Mouse (Mus musculus): ENCODE data around the gene B430306N03Rik.
A peak's percentile ranks its signal among the peaks of the same experiment; 100 is the strongest.
"Not testable (repeated sequence)": the region's sequence is repeated elsewhere in the genome, so short reads cannot be mapped to it uniquely, and the experiment has no call there.

B430306N03Rik gene

GRCm38 (mm10) chr17:48315905-48316579 is at the start of gene B430306N03Rik:
Gene B430306N03Rik, plus strand, starts transcription at chr17:48316141.
- DNase-seq (ENCODE audit: low spot score in 2 of 2): not testable (repeated sequence)

- DNase-seq (ENCODE audit: low spot score in 2 of 2): no peak
Measured at GRCm38 (mm10) chr17:48266610-48267304, 49.2 kb upstream of the B430306N03Rik start.

- DNase-seq (ENCODE audit: low spot score in 2 of 2): no peak
Measured at GRCm38 (mm10) chr17:48267591-48267990, 48.4 kb upstream of the B430306N03Rik start.

- DNase-seq (ENCODE audit: low spot score in 2 of 2): no peak
Measured at GRCm38 (mm10) chr17:48268276-48268675, 47.7 kb upstream of the B430306N03Rik start.

- no peak for DNase-seq (ENCODE audit: low spot score in 2 of 2)
Measured at GRCm38 (mm10) chr17:48269833-48270232, 46.1 kb upstream of the B430306N03Rik start.

- DNase-seq (ENCODE audit: low spot score in 2 of 2): no peak
Measured at GRCm38 (mm10) chr17:48272158-48272557, 43.8 kb upstream of the B430306N03Rik start.

- no peak for DNase-seq (ENCODE audit: low spot score in 2 of 2)
Measured at GRCm38 (mm10) chr17:48272598-48272997, 43.3 kb upstream of the B430306N03Rik start.

GRCm38 (mm10) chr17:48274098-48274497 is 41.8 kb upstream of the B430306N03Rik start:
- DNase-seq (ENCODE audit: low spot score in 2 of 2): no peak

GRCm38 (mm10) chr17:48274885-48275284 is 41.1 kb upstream of the B430306N03Rik start:
- peak; percentile 60 to 65 for DNase-seq (ENCODE audit: low spot score in 2 of 2)

GRCm38 (mm10) chr17:48275736-48276135 is 40.2 kb upstream of the B430306N03Rik start:
- DNase-seq (ENCODE audit: low spot score in 2 of 2): no peak

GRCm38 (mm10) chr17:48278381-48278780 is 37.6 kb upstream of the B430306N03Rik start:
- no peak for DNase-seq (ENCODE audit: low spot score in 2 of 2)

GRCm38 (mm10) chr17:48279002-48279401 is 36.9 kb upstream of the B430306N03Rik start:
- DNase-seq (ENCODE audit: low spot score in 2 of 2): no peak

GRCm38 (mm10) chr17:48280943-48281738 is 34.8 kb upstream of the B430306N03Rik start:
- no peak for DNase-seq (ENCODE audit: low spot score in 2 of 2)

- no peak for DNase-seq (ENCODE audit: low spot score in 2 of 2)
Measured at GRCm38 (mm10) chr17:48281739-48282085, 34.2 kb upstream of the B430306N03Rik start.

- DNase-seq (ENCODE audit: low spot score in 2 of 2): no peak
Measured at GRCm38 (mm10) chr17:48286765-48287164, 29.2 kb upstream of the B430306N03Rik start.

- DNase-seq (ENCODE audit: low spot score in 2 of 2): no peak
Measured at GRCm38 (mm10) chr17:48287276-48287675, 28.7 kb upstream of the B430306N03Rik start.

- no peak for DNase-seq (ENCODE audit: low spot score in 2 of 2)
Measured at GRCm38 (mm10) chr17:48293500-48294194, 22.3 kb upstream of the B430306N03Rik start.

GRCm38 (mm10) chr17:48299203-48299602 is 16.7 kb upstream of the B430306N03Rik start, which contains the start of gene Treml2:
Gene Treml2, plus strand, starts transcription at chr17:48299498.
- DNase-seq (ENCODE audit: low spot score in 2 of 2): no peak

GRCm38 (mm10) chr17:48299756-48300155 is 16.2 kb upstream of the B430306N03Rik start:
- DNase-seq (ENCODE audit: low spot score in 2 of 2): no peak

GRCm38 (mm10) chr17:48300199-48300598 is 15.7 kb upstream of the B430306N03Rik start:
- no peak for DNase-seq (ENCODE audit: low spot score in 2 of 2)

- DNase-seq (ENCODE audit: low spot score in 2 of 2): no peak
Measured at GRCm38 (mm10) chr17:48300861-48301260, 15.1 kb upstream of the B430306N03Rik start.

- no peak for DNase-seq (ENCODE audit: low spot score in 2 of 2)
Measured at GRCm38 (mm10) chr17:48301792-48302191, 14.1 kb upstream of the B430306N03Rik start.
